ENCODE assay signal across 7 mouse cellular contexts in the genomic region with DNA sequence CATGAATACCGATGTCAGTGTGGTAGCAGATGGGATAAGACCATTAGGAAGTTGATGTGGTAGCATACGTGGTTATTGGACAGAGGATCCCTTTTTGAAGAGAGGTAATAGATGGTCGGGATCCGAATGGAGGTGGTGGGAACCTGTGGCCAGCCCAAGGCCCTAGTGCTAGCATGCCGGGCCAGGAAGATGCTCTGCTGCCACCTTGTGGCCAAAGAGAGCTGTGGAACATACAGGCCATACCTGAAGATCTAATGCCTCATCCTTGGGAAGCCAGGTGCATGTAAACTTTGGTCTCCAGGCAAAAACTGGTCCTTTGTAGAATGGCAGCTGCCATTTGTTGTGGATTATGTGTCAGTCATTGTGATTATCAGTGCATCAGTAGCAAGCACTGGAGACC. TPM values are rescaled to one million over a fixed set of nuclear protein-coding genes. Genes with fewer than 3 reads are reported as not detected.
DNase-seq lines count a peak whose midpoint lies in the region; ATAC-seq and TF ChIP-seq lines count a peak whose summit lies in the region.

No protein-coding gene starts in this region.

- H3K9ac ChIP-seq in embryonic facial prominence, embryonic 14.5 days (ENCODE audit: low read depth, low read length) = no peak overlapping the region

- intact Hi-C loops in heart, postnatal 14 days (cut with DNase I) = loop anchor here (2.0 to 5.0 kb wide), 4 partner anchors 46 to 208 kb away; no protein-coding TSS in a partner anchor

- 10% methylated on average over 5 of the region's 5 CpGs for WGBS in embryonic facial prominence, embryonic 14.5 days
- WGBS in small intestine, adult 2 months = 9% methylated on average over 5 of the region's 5 CpGs

- no peak overlapping the region for H3K4me3 ChIP-seq in G1E (ENCODE audit: low read depth, low read length)
- H3K4me3 ChIP-seq in embryonic facial prominence, embryonic 14.5 days (ENCODE audit: low read depth, low read length) = no peak overlapping the region
- H3K4me3 ChIP-seq in small intestine, adult 2 months (ENCODE audit: low read depth, low read length) = no peak overlapping the region

- peaks cover 9% of the 10 kb centered on the region for H3K9me3 ChIP-seq in G1E (replicated peaks)
- H3K9me3 ChIP-seq in embryonic facial prominence, embryonic 14.5 days (ENCODE audit: control insufficient read depth, low read length) = no peaks in the 10 kb centered on the region

- H3K27ac ChIP-seq in embryonic facial prominence, embryonic 14.5 days (replicated peaks; ENCODE audit: low read depth, low read length) = no peak overlapping the region
- H3K27ac ChIP-seq in small intestine, adult 2 months (ENCODE audit: insufficient read depth, low read depth, low read length) = no peak overlapping the region

- TF ChIP-seq POLR2A in small intestine, adult 2 months (IDR thresholded peaks at IDR 0.05; ENCODE audit: low read depth, low read length) = no peak

- peaks cover 7% of the 10 kb centered on the region for H3K4me1 ChIP-seq in G1E (ENCODE audit: insufficient read depth, low read depth, low read length)
- peaks cover 25% of the 10 kb centered on the region for H3K4me1 ChIP-seq in embryonic facial prominence, embryonic 14.5 days (ENCODE audit: control insufficient read depth, insufficient read depth, low read length)
- peaks cover 16% of the 10 kb centered on the region for H3K4me1 ChIP-seq in small intestine, adult 2 months (ENCODE audit: control insufficient read depth, insufficient read depth, insufficient read length, low read length)

- H3K27me3 ChIP-seq in G1E (ENCODE audit: insufficient read depth, low read length) = no peaks in the 10 kb centered on the region
- peaks cover 17% of the 10 kb centered on the region for H3K27me3 ChIP-seq in embryonic facial prominence, embryonic 14.5 days (replicated peaks; ENCODE audit: control insufficient read depth, insufficient read depth, low read length)
- H3K27me3 ChIP-seq in small intestine, adult 2 months (ENCODE audit: control insufficient read depth, insufficient read depth, low read length) = no peaks in the 10 kb centered on the region

- DNase-seq in G1E (ENCODE audit: low spot score) = peak; percentile 75
- peak; percentile 81 to 89 for DNase-seq in adrenal gland, postnatal 36 days
- DNase-seq in embryonic facial prominence, embryonic 14.5 days (ENCODE audit: low spot score) = peak; percentile 86
- DNase-seq in heart, postnatal 14 days = peak; percentile 82 to 89
- DNase-seq in layer of hippocampus, postnatal 10 days (ENCODE audit: low spot score in 2 of 2) = peak; percentile 71 to 82
- peak; percentile 80 for DNase-seq in mesoderm, embryonic 11.5 days (ENCODE audit: low read depth, low spot score)

- H3K4me2 ChIP-seq in embryonic facial prominence, embryonic 14.5 days (ENCODE audit: low read depth, low read length) = no peak overlapping the region

- H3K36me3 ChIP-seq in G1E (replicated peaks) = peaks cover 91% of the 10 kb centered on the region
- H3K36me3 ChIP-seq in embryonic facial prominence, embryonic 14.5 days (ENCODE audit: control insufficient read depth, insufficient read depth, low read length) = 0 out of 2 replicates have a peak, but pooled peaks cover 5% of the 10 kb centered on the region
- H3K36me3 ChIP-seq in small intestine, adult 2 months (ENCODE audit: control insufficient read depth, insufficient read depth, low read length) = no peaks in the 10 kb centered on the region

- ATAC-seq in G1E (ENCODE audit: extremely low read depth, insufficient number of reproducible peaks, low FRiP score, poor library complexity, severe bottlenecking) = peak; percentile 49; the same call in 1 of the 2 replicates
- peak; percentile 53; the same call in 1 of the 2 replicates for ATAC-seq in embryonic facial prominence, embryonic 14.5 days (ENCODE audit: low read depth)

- TF ChIP-seq CTCF in G1E (IDR thresholded peaks at IDR 0.05; ENCODE audit: low read depth, low read length) = peak; percentile 88
- peak; percentile 94 for TF ChIP-seq CTCF in small intestine, adult 2 months (IDR thresholded peaks at IDR 0.05; ENCODE audit: extremely low read depth, insufficient read length, insufficient replicate concordance, low read depth, low read length)

RNA-seq across cellular contexts. Expression of a gene that starts 18.6 kb away (rescaled TPM):
- 22.0 and 26.3 TPM in 2 replicates for total RNA-seq in G1E (2014; fragmentation: Nextera tagmentation)
- total RNA-seq in G1E (2017) = 30.3 and 32.8 TPM in 2 replicates
- 133 and 147 TPM in 2 replicates for polyA plus RNA-seq in G1E (2012)
- 10 to 100 TPM; 83.0 to 83.1 TPM for total RNA-seq in adrenal gland, postnatal 36 days (2021)
- polyA plus RNA-seq in embryonic facial prominence, embryonic 14.5 days (2014; fragmentation: Nextera tagmentation; extraction: Ambion mirVana) = 31.5 and 33.9 TPM in 2 replicates
- total RNA-seq in heart, postnatal 14 days (2021) = 10 to 100 TPM; 71.0 to 72.2 TPM
- total RNA-seq in layer of hippocampus, postnatal 10 days (2021) = 100 to 1,000 TPM; 511 to 516 TPM
- 31.4 and 59.4 TPM in 2 replicates for polyA plus RNA-seq in small intestine, adult 2 months (2012; rRNA removed)

RNA-seq across cellular contexts. Expression of a gene that starts 22.9 kb away (rescaled TPM):
- 11.1 and 14.3 TPM in 2 replicates for total RNA-seq in G1E (2014; fragmentation: Nextera tagmentation)
- 13.3 and 16.1 TPM in 2 replicates for total RNA-seq in G1E (2017)
- polyA plus RNA-seq in G1E (2012) = 36.3 and 38.1 TPM in 2 replicates
- 10 to 100 TPM; 11.0 to 16.2 TPM for total RNA-seq in adrenal gland, postnatal 36 days (2021)
- polyA plus RNA-seq in embryonic facial prominence, embryonic 14.5 days (2014; fragmentation: Nextera tagmentation; extraction: Ambion mirVana) = 16.5 and 21.3 TPM in 2 replicates
- total RNA-seq in heart, postnatal 14 days (2021) = 10 to 100 TPM in 1 of 2 experiments, 1 to 10 TPM in 1; 9.2 to 10.9 TPM
- 10 to 100 TPM; 24.1 to 26.4 TPM for total RNA-seq in layer of hippocampus, postnatal 10 days (2021)
- polyA plus RNA-seq in small intestine, adult 2 months (2012; rRNA removed) = 51.7 and 135 TPM in 2 replicates

RNA-seq across cellular contexts. Expression of a gene that starts 25.5 kb away (rescaled TPM):
- 95.9 and 97.8 TPM in 2 replicates for total RNA-seq in G1E (2014; fragmentation: Nextera tagmentation)
- 36.2 and 46.9 TPM in 2 replicates for total RNA-seq in G1E (2017)
- polyA plus RNA-seq in G1E (2012) = 286 and 295 TPM in 2 replicates
- total RNA-seq in adrenal gland, postnatal 36 days (2021) = 10 to 100 TPM; 89.8 to 91.1 TPM
- polyA plus RNA-seq in embryonic facial prominence, embryonic 14.5 days (2014; fragmentation: Nextera tagmentation; extraction: Ambion mirVana) = 111 and 119 TPM in 2 replicates
- 100 to 1,000 TPM; 239 to 243 TPM for total RNA-seq in heart, postnatal 14 days (2021)
- total RNA-seq in layer of hippocampus, postnatal 10 days (2021) = 100 to 1,000 TPM in 1 of 2 experiments, 10 to 100 TPM in 1; 87.4 to 111 TPM
- 159 and 230 TPM in 2 replicates for polyA plus RNA-seq in small intestine, adult 2 months (2012; rRNA removed)

RNA-seq across cellular contexts. Expression of a gene that starts 47.0 kb away (rescaled TPM):
- total RNA-seq in G1E (2014; fragmentation: Nextera tagmentation) = 24.7 and 42.1 TPM in 2 replicates
- 25.5 and 30.5 TPM in 2 replicates for total RNA-seq in G1E (2017)
- polyA plus RNA-seq in G1E (2012) = 17.4 and 20.0 TPM in 2 replicates
- 10 to 100 TPM; 44.4 to 62.2 TPM for total RNA-seq in adrenal gland, postnatal 36 days (2021)
- polyA plus RNA-seq in embryonic facial prominence, embryonic 14.5 days (2014; fragmentation: Nextera tagmentation; extraction: Ambion mirVana) = 26.0 and 31.0 TPM in 2 replicates
- total RNA-seq in heart, postnatal 14 days (2021) = 10 to 100 TPM; 41.3 to 51.5 TPM
- total RNA-seq in layer of hippocampus, postnatal 10 days (2021) = 10 to 100 TPM; 22.0 to 33.7 TPM
- polyA plus RNA-seq in small intestine, adult 2 months (2012; rRNA removed) = 51.4 and 90.6 TPM in 2 replicates

RNA-seq across cellular contexts. Expression of a gene that starts 47.3 kb away (rescaled TPM):
- total RNA-seq in G1E (2014; fragmentation: Nextera tagmentation) (14.3 and 19.1 TPM in 2 replicates), G1E (2017) (26.6 and 28.1 TPM in 2 replicates)
- polyA plus RNA-seq in G1E (2012) = 9.8 and 12.7 TPM in 2 replicates
- total RNA-seq in adrenal gland, postnatal 36 days (2021) = 10 to 100 TPM; 36.5 to 44.0 TPM
- 48.2 and 55.0 TPM in 2 replicates for polyA plus RNA-seq in embryonic facial prominence, embryonic 14.5 days (2014; fragmentation: Nextera tagmentation; extraction: Ambion mirVana)
- total RNA-seq in heart, postnatal 14 days (2021) = 10 to 100 TPM; 22.5 to 23.4 TPM
- total RNA-seq in layer of hippocampus, postnatal 10 days (2021) = 100 to 1,000 TPM; 127 to 133 TPM
- polyA plus RNA-seq in small intestine, adult 2 months (2012; rRNA removed) = 34.0 and 64.7 TPM in 2 replicates

Comparison
In these comparisons a context has a peak if more than half of its experiments do, and no peak if none do; other contexts are left out.
1. RNA of a gene that starts 18.6 kb away (total RNA-seq): 511 to 516 TPM in layer of hippocampus, postnatal 10 days; 83.0 to 83.1 TPM in adrenal gland, postnatal 36 days, 71.0 to 72.2 TPM in heart, postnatal 14 days and 22.0 to 32.8 TPM in G1E; every median in the first group is over 4 times any median in the second.
2. Peak in every context shown above with its lines, with median percentiles within 50 percentile points of each other: DNase-seq.